Mouse (Mus musculus): Measurements from ENCODE around the gene Ipo7. TPM values are rescaled to one million over a fixed set of nuclear protein-coding genes. Genes with fewer than 3 reads are reported as not detected.
A peak's percentile ranks its signal among the peaks of the same experiment; 100 is the strongest.
"Not testable (repeated sequence)": the region's sequence is repeated elsewhere in the genome, so short reads cannot be mapped to it uniquely, and the experiment has no call there.

The Ipo7 gene
- polyA plus RNA-seq, 1 experiment from 2014 or later = 43.1 TPM

DNA sequence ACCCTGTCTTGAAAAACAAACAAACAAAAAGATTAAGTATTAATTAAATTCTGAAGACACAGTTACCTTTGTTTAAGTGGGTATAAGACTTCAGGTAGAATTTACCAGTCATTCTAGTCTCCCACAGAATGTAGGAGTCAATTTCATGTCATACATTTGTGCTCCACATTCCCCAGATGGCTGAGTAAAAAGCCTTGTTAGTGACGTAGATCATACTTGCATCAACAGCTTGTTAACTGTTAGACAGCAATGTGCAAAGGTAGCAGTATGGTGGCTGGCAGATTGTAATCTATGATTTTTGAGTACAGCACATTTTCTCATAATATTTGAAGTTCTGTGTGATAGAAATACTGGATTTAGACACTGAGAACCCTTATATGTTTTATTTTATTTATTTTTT lies 10.8 kb downstream of the Ipo7 start:
- H3K4me2 ChIP-seq = no peak overlapping the region
- WGBS = 78% methylated on average over 1 of the region's 1 CpGs
- H3K4me3 ChIP-seq = no peak overlapping the region
- H3K4me1 ChIP-seq = no peaks in the 10 kb centered on the region
- H3K36me3 ChIP-seq (replicated peaks) = peaks cover 16% of the 10 kb centered on the region; the same call in 1 of the 2 replicates
- H3K27me3 ChIP-seq (replicated peaks) = no peaks in the 10 kb centered on the region
- no peaks in the 10 kb centered on the region for H3K9me3 ChIP-seq
- no peak for ATAC-seq (replicated peaks)
- H3K27ac ChIP-seq = no peak overlapping the region
- no peak overlapping the region for H3K9ac ChIP-seq

DNA sequence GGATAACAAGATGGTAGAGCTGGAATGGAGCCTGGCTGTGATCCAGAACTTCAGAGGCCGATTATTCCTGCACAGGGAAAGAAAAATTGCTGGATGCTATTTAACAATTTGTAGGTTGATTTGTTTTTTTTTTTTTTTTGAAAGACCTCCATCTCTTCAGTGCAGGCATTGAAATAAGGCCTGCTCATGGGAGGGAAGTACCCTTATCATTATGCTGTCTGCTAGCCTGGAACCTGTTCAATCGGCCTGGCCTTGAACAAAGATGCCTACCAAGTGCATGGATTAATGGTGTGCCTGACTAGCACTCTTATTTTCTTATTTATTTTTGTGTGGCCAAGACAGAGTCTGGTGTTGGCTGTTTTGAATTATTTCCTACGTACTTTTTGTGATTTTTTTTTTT lies 12.3 kb downstream of the Ipo7 start:
- Histone ChIP-seq H3K27me3 (replicated peaks) (no peaks in the 10 kb centered on the region), H3K4me2 (no peak overlapping the region), H3K27ac (no peak overlapping the region), H3K9me3 (no peaks in the 10 kb centered on the region), H3K4me1 (no peaks in the 10 kb centered on the region), H3K4me3 (no peak overlapping the region), H3K9ac (no peak overlapping the region), H3K36me3 (replicated peaks) (peaks cover 16% of the 10 kb centered on the region; the same call in 1 of the 2 replicates)
- no peak for ATAC-seq (replicated peaks)
- WGBS = 80% methylated on average over 3 of the region's 3 CpGs

DNA sequence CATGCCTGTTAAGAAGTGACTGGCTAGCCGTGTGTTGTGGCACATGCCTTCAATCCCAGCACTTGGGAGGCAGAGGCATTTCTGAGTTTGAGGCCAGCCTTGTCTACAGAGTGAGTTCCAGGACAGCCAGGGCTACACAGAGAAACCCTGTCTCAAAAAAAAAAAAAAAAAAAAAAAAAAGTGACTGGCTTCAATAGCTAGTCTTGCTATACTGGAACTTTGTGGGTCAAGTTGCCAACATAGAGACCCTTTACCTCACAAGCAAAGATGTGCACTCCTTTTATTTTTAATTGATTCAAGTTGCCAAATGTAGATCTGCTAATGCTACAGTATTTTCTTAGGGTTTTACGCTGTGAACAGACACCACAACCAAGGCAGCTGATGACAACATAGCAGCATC lies 39.6 kb downstream of the Ipo7 start:
- H3K4me1 ChIP-seq = peaks cover 14% of the 10 kb centered on the region
- not testable (repeated sequence) for H3K36me3 ChIP-seq (replicated peaks); ATAC-seq (replicated peaks); H3K9ac ChIP-seq; H3K27me3 ChIP-seq (replicated peaks); H3K27ac ChIP-seq; H3K9me3 ChIP-seq; H3K4me2 ChIP-seq; H3K4me3 ChIP-seq
- WGBS = 96% methylated on average over 2 of the region's 2 CpGs

DNA sequence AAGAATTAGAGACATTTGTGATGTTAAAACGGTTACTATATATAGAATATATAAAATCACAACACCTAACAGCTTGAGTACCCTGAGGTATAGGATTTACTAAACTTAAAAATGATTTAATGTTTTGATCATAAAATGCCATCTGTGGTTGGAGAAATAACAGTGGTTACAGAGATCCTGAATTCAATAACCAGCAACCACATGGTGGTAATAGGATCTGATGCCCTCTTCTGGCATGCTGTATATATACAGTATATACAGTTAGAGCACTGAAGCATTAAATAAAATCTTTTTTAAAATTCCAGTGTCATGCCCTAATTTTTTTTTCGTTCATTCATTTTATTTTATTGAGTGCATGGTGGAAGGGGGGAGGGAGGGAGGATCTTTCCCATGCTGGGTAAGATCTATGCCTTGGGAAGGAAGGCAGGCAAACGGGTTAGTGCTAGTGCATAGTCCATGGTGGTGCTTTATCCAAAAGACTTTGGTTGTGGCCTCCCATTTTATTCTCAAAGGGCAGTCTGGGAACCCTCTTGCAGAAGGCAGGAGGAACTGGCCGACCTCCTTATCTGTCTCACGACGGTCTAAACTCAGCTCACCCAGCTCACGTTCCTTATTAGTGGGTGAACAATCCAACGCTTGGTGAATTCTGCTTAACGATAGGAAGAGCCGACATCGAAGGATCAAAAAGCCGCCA lies 41.2 kb downstream of the Ipo7 start:
- ATAC-seq (replicated peaks) = no peak
- H3K27me3 ChIP-seq (replicated peaks) = no peaks in the 10 kb centered on the region
- peaks cover 17% of the 10 kb centered on the region for H3K4me1 ChIP-seq
- H3K9me3 ChIP-seq = no peaks in the 10 kb centered on the region
- H3K36me3 ChIP-seq (replicated peaks) = peaks cover 6% of the 10 kb centered on the region; the same call in 1 of the 2 replicates
- peak overlapping the region; percentile 62; the same call in 1 of the 2 replicates for H3K4me2 ChIP-seq
- no peak overlapping the region for H3K9ac ChIP-seq
- H3K27ac ChIP-seq = peak overlapping the region; percentile 55; the same call in 1 of the 2 replicates
- 85% methylated on average over 12 of the region's 12 CpGs for WGBS
- no peak overlapping the region for H3K4me3 ChIP-seq

DNA sequence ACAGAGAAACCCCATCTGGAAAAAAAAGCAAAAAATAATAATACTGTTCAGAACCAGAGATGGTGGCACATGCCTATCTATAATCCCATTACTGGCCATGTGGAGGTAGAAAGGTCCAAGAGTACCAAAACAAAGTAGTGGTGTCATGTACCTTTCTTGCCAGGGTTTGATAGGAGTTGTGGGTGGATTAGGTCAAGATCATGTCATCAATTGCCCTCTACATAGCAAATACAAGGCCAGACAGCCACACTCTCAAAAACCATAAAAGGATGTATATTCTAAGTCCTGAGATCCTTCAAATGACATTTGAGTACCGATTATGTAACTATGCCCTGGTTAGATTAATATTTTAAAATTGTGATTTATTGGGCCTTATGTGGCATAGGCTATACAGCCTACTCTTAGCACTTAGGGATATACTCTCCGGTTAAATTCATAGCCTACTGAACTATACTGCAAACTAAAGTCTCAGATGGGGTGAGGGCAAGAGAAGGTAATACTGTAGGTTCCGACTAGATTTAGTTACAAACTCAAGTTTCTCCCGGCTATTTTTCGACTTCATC lies 42.1 kb downstream of the Ipo7 start:
- Histone ChIP-seq H3K36me3 (replicated peaks) (peaks cover 6% of the 10 kb centered on the region; the same call in 1 of the 2 replicates), H3K4me3 (peak overlapping the region; percentile 61), H3K9ac (peak overlapping the region; percentile 83), H3K4me2 (peak overlapping the region; percentile 62), H3K27me3 (replicated peaks) (no peaks in the 10 kb centered on the region), H3K9me3 (no peaks in the 10 kb centered on the region), H3K4me1 (peaks cover 17% of the 10 kb centered on the region), H3K27ac (peak overlapping the region; percentile 99)
- no peak for ATAC-seq (replicated peaks)
- 19% methylated on average over 5 of the region's 5 CpGs for WGBS

DNA sequence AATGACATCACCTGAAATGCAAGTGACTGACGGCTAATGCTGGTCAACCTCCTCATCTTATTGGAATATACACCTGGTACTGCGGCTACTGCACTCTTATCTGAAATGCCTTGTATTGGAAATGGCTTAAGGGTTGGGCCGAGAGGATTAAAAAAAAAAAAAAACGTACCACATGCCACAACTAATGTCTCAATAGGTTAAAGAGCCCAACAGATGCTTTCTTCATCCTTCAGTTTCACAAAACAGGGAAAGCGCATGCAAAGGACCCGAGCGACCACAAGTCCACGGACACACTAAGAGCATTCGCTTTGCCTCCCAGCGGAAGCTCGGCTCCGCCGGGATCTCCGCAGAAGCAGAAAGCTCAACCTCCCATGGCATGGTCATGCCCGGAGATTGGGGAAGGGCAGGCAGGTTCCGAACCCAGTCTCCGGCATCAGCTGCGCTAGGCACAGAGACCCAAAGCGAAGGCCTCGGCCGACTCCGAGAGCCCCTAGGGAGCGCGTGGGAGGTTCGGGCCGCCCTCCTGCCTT lies 42.7 kb downstream of the Ipo7 start:
- Histone ChIP-seq H3K9ac (peak overlapping the region; percentile 83), H3K4me1 (peaks cover 17% of the 10 kb centered on the region), H3K27ac (peak overlapping the region; percentile 99), H3K4me3 (peak overlapping the region; percentile 61), H3K4me2 (peak overlapping the region; percentile 62), H3K36me3 (replicated peaks) (peaks cover 6% of the 10 kb centered on the region; the same call in 1 of the 2 replicates), H3K9me3 (no peaks in the 10 kb centered on the region), H3K27me3 (replicated peaks) (no peaks in the 10 kb centered on the region)
- ATAC-seq (replicated peaks) = peak; percentile 40
- under 1% methylated on average over 26 of the region's 26 CpGs for WGBS

DNA sequence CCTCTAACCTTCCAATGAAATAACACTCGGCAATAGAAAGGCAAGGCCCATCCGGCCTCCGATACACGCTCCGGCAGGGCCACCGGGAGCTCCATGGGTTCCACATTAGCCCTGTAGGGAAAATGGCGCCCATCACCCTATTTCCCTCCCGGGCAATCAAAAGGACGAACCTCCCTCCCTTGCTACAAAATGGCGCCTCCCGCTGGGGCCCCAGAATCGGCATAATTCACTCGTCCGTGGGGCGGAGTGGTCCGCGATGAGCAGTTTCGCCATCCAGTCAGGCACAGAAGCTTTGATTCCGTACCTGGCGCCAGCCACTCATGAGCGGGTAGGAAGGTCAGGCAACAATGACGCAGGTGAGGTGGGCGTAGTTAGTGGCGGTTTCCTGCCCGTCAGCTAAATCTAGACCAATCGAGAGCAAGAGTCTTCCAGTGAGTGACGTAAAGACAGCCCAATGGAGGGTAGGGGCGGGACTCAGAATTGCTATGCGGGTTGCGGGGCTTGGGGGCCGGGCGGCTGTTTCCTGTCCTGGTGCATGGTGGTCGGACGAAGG lies 43.2 kb downstream of the Ipo7 start, which contains the start of gene Zfp143:
TSS of gene Zfp143 (plus strand) at position 19 of the 553 bp plus-strand sequence.
- ATAC-seq (replicated peaks) = peak; percentile 99
- Histone ChIP-seq H3K4me1 (peaks cover 17% of the 10 kb centered on the region), H3K27ac (peak within 1 kb of the TSS; percentile 99), H3K4me3 (peak within 1 kb of the TSS; percentile 74), H3K9ac (peak within 1 kb of the TSS; percentile 95), H3K4me2 (peak within 1 kb of the TSS; percentile 62), H3K36me3 (replicated peaks) (peaks cover 6% of the 10 kb centered on the region; the same call in 1 of the 2 replicates), H3K9me3 (no peaks in the 10 kb centered on the region), H3K27me3 (replicated peaks) (no peaks in the 10 kb centered on the region)
- under 1% methylated on average over 34 of the region's 34 CpGs for WGBS

DNA sequence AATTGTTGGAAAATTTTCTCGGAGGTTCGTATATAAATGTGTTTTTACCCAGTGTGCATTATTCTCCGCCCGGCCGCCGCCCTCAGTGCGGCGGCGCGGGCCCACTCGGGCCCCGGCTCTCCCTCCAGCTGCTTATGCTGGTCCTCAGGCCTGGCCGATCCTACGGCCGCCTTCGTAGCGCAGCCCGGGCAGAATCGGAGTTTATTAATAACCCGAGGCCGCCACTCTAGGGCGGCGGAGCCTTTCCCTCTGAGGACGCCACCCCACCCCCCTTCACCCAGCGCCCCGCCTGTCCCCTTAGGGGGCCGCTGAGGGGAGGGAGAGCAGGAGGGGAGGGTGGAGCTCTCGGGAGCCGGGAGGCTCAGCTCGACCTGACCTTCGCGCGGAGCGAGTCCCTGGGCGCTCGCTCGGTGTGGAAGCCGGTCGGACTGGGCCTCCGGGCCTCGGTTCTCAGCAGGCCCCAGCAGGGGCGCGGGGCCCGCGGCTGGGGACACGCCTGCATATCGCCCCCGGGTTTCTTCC lies 43.7 kb downstream of the Ipo7 start:
- under 1% methylated on average over 44 of the region's 48 CpGs for WGBS
- H3K9ac ChIP-seq = peak overlapping the region; percentile 95
- peak overlapping the region; percentile 55 for H3K4me2 ChIP-seq
- H3K36me3 ChIP-seq (replicated peaks) = peaks cover 6% of the 10 kb centered on the region; the same call in 1 of the 2 replicates
- no peaks in the 10 kb centered on the region for H3K27me3 ChIP-seq (replicated peaks)
- H3K4me1 ChIP-seq = peaks cover 17% of the 10 kb centered on the region
- ATAC-seq (replicated peaks) = no peak
- no peaks in the 10 kb centered on the region for H3K9me3 ChIP-seq
- peak overlapping the region; percentile 74 for H3K4me3 ChIP-seq
- H3K27ac ChIP-seq = peak overlapping the region; percentile 99

DNA sequence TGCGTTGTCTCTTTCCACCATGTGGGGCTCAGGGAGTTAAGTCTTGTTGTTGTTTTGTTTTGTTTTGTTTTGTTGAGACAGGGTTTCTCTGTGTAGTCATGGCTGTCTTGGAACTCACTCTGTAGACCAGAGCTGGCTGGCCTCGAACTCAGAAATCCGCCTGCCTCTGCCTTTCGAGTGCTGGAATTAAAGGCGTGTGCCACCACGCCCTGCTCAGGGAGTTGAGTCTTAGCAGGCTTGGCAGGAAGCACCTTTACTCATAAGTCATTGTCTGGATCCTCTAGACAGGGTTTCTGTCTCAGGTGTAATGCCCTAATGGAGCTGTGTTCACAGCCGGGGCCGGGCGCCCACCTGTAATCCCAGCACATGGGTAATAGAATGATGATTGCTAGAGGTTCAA lies 45.7 kb downstream of the Ipo7 start:
- 98% methylated on average over 9 of the region's 9 CpGs for WGBS
- no peaks in the 10 kb centered on the region for H3K9me3 ChIP-seq
- no peak overlapping the region for H3K4me3 ChIP-seq
- H3K4me1 ChIP-seq = peaks cover 17% of the 10 kb centered on the region
- H3K36me3 ChIP-seq (replicated peaks) = no peaks in the 10 kb centered on the region
- no peak overlapping the region for H3K9ac ChIP-seq
- H3K27me3 ChIP-seq (replicated peaks) = no peaks in the 10 kb centered on the region
- H3K27ac ChIP-seq = no peak overlapping the region
- H3K4me2 ChIP-seq = no peak overlapping the region
- no peak for ATAC-seq (replicated peaks)

DNA sequence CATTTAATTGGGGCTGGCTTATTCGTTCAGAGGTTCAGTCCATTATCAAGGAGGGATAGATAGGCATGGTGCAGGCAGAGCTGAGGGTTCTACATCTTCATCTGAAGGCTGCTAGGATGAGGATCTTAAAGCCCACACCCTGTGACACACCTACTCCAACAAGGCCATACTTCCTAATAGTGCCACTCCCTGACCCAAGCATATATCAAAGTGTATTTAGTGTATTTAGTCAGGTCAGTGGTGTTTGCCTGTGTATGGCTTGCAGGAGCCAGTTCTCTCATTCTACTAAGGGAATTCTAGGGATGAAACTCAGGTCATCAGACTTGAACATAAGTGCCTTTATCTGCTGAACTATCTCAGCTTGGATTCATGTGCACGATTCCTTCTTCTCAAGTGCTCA lies 51.0 kb downstream of the Ipo7 start:
- Histone ChIP-seq H3K4me2 (no peak overlapping the region), H3K36me3 (replicated peaks) (peaks cover 16% of the 10 kb centered on the region), H3K9ac (no peak overlapping the region), H3K4me1 (no peaks in the 10 kb centered on the region), H3K9me3 (no peaks in the 10 kb centered on the region), H3K27ac (no peak overlapping the region), H3K4me3 (no peak overlapping the region), H3K27me3 (replicated peaks) (no peaks in the 10 kb centered on the region)
- 90% methylated on average over 2 of the region's 2 CpGs for WGBS
- no peak for ATAC-seq (replicated peaks)

DNA sequence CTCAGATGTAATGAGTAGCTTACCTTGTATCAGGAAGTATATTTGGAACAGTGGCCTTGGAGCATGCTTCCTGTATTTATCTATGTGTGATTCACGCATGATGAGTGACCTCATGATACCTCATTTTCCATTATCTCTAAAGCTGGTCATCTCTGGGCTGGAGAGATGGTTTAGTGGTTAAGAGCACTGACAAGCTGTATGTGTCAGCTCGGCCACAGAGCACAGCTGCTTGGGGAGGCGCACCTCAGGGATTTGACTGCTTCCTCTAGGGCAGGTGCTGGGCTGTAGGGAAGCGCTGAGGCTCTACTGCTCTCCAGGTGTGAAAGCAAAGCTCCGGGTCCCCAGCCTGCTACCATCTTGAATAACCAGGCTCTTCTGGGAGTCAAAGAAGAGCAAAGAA lies 60.1 kb downstream of the Ipo7 start:
- Histone ChIP-seq H3K4me2 (no peak overlapping the region), H3K27me3 (replicated peaks) (no peaks in the 10 kb centered on the region), H3K4me1 (no peaks in the 10 kb centered on the region), H3K36me3 (replicated peaks) (peaks cover 47% of the 10 kb centered on the region), H3K9ac (no peak overlapping the region), H3K9me3 (no peaks in the 10 kb centered on the region), H3K4me3 (no peak overlapping the region), H3K27ac (no peak overlapping the region)
- ATAC-seq (replicated peaks) = no peak
- WGBS = 89% methylated on average over 5 of the region's 5 CpGs
